Mouse (Mus musculus) midbrain, embryonic 13.5 days (tissue): Measurements from ENCODE around the gene Dpyd. TPM values are rescaled to one million over a fixed set of nuclear protein-coding genes. Genes with fewer than 3 reads are reported as not detected.

Experiments used
- ATAC-seq: fragments of 200-750 bp; cut with Nextera tagmentation; 2 replicates; pipeline ENCODE4 v1.8.0; 2017; ENCODE audit warnings: mild to moderate bottlenecking, moderate TSS enrichment, moderate library complexity
- H3K27ac ChIP-seq: fragments of 300-500 bp; sonication (generic); 2 replicates; pipeline ENCODE4 v1.5.1; 2015; ENCODE audit warnings: inconsistent platforms, mild to moderate bottlenecking, moderate library complexity
- H3K27me3 ChIP-seq: fragments of 300-500 bp; sonication (generic); 2 replicates; pipeline ENCODE4 v1.6.1; 2015; ENCODE audit warnings: mild to moderate bottlenecking, inconsistent platforms
- H3K36me3 ChIP-seq: fragments of 300-500 bp; sonication (generic); 2 replicates; pipeline ENCODE4 v1.6.1; 2015; ENCODE audit warnings: mild to moderate bottlenecking, inconsistent platforms
- H3K4me1 ChIP-seq: fragments of 300-500 bp; sonication (generic); replicated peaks from 2 replicates; pipeline ENCODE4 v1.6.1; 2015; ENCODE audit warnings: inconsistent platforms
- H3K4me2 ChIP-seq: fragments of 300-500 bp; sonication (generic); replicated peaks from 2 replicates; pipeline ENCODE4 v1.6.1; 2015; ENCODE audit warnings: moderate library complexity, mild to moderate bottlenecking, inconsistent platforms
- H3K4me3 ChIP-seq: fragments of 300-500 bp; sonication (generic); replicated peaks from 2 replicates; pipeline ENCODE4 v1.5.1; 2015; ENCODE audit warnings: mild to moderate bottlenecking, inconsistent platforms
- H3K9ac ChIP-seq: fragments of 300-500 bp; sonication (generic); replicated peaks from 2 replicates; pipeline ENCODE4 v1.6.1; 2015; ENCODE audit warnings: mild to moderate bottlenecking, inconsistent platforms
- H3K9me3 ChIP-seq: fragments of 300-500 bp; sonication (generic); 2 replicates; pipeline ENCODE4 v1.6.1; 2016; ENCODE audit warnings: mild to moderate bottlenecking, inconsistent platforms
- WGBS: fragments of 180-500 bp; shearing (Covaris S2); methylation state at CpG from one replicate; pipeline ENCODE4 v1.1.7; 2015; 5-methylcytosine and 5-hydroxymethylcytosine counted together
- polyA plus RNA-seq: library from polyadenylated mRNA; unstranded; fragments of >200 nt; fragmentation: Nextera tagmentation; extraction: Ambion mirVana; gene quantifications from 2 replicates; pipeline ENCODE4 v1.2.1, GENCODE M21; 2015

Gene Dpyd
- polyA plus RNA-seq, 1 experiment from 2014 or later = 3.6 TPM

DNA sequence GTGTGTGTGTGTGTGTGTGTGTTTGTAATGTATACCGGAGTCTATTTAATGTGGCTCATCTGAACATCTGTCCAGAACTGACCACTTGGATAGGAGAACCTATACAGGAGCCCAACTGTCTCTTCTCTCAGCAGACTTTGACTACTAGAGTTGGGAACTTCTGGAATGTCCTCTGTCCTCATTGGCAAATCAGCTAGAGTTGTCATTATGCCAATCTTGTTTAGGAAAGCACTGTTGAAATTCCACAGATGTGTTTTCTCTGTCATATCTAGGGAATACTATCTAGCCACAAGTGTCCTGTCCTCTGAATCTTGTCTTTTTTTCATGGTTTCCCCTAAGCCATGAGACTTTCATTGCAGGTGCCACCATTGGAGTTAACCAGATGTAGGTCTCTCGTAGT is 718.7 kb downstream of the Dpyd start:
- Histone ChIP-seq H3K4me3 (no peak overlapping the region), H3K4me2 (no peak overlapping the region), H3K9ac (no peak overlapping the region), H3K27ac (no peak overlapping the region), H3K27me3 (no peaks in the 10 kb centered on the region), H3K36me3 (no peaks in the 10 kb centered on the region), H3K9me3 (no peaks in the 10 kb centered on the region), H3K4me1 (no peaks in the 10 kb centered on the region)
- 89% methylated on average over 2 of the region's 2 CpGs for WGBS
- no peak for ATAC-seq

DNA sequence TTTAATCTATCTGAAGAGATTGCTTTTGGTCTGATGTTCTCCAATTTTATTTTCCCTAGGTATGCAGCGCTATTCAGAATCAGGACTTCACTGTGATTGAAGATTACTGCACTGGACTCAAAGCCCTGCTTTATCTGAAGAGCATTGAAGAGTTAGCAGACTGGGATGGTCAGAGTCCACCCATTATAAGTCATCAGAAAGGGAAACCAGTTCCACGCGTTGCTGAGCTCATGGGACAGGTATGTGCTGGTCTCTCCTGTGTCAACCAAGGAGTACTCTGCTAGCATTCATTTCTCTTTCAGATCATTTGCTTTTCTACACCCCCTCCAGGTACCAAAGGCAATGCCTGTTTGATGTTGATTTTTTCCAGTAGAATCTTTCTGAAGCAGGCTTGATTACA is 752.8 kb downstream of the Dpyd start:
- Histone ChIP-seq H3K9ac (no peak overlapping the region), H3K4me3 (no peak overlapping the region), H3K27ac (no peak overlapping the region), H3K36me3 (no peaks in the 10 kb centered on the region), H3K9me3 (no peaks in the 10 kb centered on the region), H3K4me2 (no peak overlapping the region), H3K4me1 (peaks cover 4% of the 10 kb centered on the region; the same call in 1 of the 2 replicates), H3K27me3 (no peaks in the 10 kb centered on the region)
- 86% methylated on average over 3 of the region's 3 CpGs for WGBS
- no peak for ATAC-seq

DNA sequence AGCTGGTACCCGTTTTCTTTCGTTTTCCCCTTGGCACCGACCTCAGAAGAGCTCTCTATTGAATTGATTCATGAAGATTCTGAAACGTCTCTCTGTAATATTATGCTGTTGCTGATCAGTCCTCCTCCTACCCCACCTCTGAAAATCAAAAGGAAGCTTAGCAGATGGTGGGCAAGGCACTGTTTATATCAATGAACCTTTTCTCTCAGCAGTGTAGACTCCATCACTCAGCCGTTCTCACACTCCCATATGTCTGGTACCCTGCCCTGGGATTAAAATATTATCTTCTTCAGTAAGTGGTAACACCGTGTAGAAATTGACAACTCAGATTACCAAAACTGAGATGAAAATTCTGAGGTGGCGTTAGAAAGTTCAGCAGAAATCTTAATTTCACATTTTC is 767.1 kb downstream of the Dpyd start:
- Histone ChIP-seq H3K9me3 (no peaks in the 10 kb centered on the region), H3K4me2 (no peak overlapping the region), H3K9ac (no peak overlapping the region), H3K27me3 (no peaks in the 10 kb centered on the region), H3K36me3 (no peaks in the 10 kb centered on the region), H3K4me3 (no peak overlapping the region), H3K4me1 (peaks cover 5% of the 10 kb centered on the region), H3K27ac (no peak overlapping the region)
- no peak for ATAC-seq
- WGBS = 67% methylated on average over 7 of the region's 7 CpGs

DNA sequence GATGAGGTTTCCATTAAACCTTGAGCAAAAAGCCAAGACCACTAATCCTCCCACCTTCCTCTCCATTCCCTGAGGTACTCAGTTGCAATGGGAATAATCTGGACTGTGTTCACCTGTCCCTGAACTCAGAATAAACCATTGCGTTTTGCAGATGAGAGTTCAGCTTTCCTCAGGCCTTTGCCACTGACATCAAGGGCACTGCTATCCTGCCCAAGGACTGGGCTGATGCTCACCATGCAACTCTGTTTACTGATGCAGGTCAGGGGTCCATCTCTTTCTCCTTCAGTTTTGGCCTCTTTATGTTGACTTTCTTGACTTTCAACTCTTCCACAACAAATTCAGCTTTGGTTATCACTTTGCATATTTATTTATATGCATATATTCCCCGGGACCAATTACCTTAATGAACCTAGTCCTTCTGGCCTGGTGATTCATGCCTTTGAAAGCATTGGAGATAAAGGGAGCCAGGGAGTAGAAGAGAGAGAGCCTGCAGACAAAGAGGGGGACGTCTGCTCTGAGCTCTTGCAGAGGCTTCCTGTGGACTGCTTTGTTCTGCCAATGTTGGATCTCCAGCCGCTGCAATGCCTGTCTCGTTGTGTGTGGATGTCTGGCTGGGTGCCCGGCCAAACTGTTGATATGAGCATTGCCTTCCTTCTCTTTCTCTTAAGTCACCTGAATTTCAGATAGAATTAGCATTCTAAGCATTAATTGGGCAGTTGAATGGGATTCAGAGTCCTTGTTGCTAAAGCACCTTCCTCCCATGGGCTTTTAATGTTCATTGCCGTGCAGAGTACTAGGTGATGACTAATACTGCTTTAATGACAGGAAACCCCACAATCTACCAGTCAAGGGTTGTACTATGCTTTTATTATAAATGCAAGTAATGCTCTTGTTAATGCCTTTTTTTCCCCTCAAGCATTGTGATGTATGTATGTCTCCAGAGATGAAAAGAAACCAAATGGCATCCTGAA is 771.7 kb downstream of the Dpyd start:
- Histone ChIP-seq H3K9me3 (no peaks in the 10 kb centered on the region), H3K27ac (no peak overlapping the region), H3K4me3 (no peak overlapping the region), H3K27me3 (no peaks in the 10 kb centered on the region), H3K9ac (no peak overlapping the region), H3K36me3 (no peaks in the 10 kb centered on the region), H3K4me1 (peaks cover 6% of the 10 kb centered on the region), H3K4me2 (no peak overlapping the region)
- 19% methylated on average over 7 of the region's 7 CpGs for WGBS
- peak; percentile 73 for ATAC-seq

DNA sequence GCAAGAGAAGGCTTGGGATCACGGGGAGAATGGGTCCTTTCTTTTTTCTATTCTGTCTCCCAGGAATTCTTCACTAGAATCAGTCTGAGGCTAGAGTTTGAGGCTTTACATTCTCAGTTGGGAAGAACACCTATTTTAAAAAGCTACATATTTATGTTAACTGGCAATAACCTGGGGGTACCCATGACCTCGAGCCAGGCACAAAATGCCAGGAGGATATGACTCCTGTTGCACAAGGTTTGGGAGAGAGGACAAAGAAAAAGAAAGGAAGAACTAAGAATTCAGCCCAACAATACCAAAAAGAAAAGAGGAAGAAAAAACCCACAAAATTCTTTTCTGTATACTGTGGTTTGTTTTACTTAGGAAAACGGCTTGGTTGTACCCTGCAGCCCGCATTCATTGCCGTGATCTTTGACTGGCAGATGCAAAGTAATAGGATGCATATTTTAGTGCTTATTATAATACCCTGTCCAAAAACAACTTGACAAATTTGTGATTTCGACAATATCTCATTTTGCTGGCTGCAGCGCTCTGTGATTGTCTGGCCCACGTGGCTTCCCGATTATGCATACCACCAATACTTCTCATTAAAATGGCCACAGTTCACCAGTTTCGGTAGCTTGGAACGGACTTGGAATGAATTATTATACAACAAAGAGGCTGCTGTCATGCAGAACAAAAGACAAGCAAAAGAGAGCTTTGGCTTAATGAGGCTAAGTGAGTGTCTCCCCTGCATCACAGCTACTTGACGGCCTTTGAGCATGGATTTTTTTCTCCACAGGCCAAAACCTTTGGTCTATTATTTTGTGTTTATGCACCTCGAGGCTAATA is 799.8 kb downstream of the Dpyd start:
- WGBS = 22% methylated on average over 13 of the region's 13 CpGs
- peak overlapping the region; percentile 61 for H3K27ac ChIP-seq

DNA sequence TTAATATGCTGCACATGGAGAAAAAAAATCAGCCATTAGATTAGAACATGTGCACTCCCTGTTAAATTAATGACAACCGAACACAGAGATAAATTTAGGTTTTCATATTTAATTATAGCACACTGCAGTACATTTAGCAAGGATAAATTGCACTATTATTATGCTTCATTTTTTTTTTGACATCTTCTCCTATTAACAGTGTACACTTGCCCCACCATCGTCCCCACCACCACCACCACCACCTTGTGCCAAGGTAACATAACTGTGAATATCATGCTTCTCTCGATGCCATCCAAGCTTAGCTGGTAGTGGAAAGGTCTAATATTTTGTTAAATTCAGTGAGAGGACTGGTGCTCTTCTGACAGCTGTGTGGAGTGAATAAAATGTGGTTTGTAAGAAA is 800.5 kb downstream of the Dpyd start:
- H3K36me3 ChIP-seq = no peaks in the 10 kb centered on the region
- WGBS = 44% methylated on average over 3 of the region's 3 CpGs
- peak overlapping the region; percentile 61; the same call in 1 of the 2 replicates for H3K27ac ChIP-seq
- H3K9me3 ChIP-seq = no peaks in the 10 kb centered on the region
- no peak overlapping the region for H3K9ac ChIP-seq
- no peak overlapping the region for H3K4me2 ChIP-seq
- ATAC-seq = peak; percentile 63; the same call in 1 of the 2 replicates
- 0 out of 2 replicates have a peak, but pooled peaks cover 3% of the 10 kb centered on the region for H3K27me3 ChIP-seq
- no peak overlapping the region for H3K4me3 ChIP-seq
- H3K4me1 ChIP-seq = peaks cover 19% of the 10 kb centered on the region; the same call in 1 of the 2 replicates

More for the DNA sequence above, 799.8 kb downstream of the Dpyd start:
- H3K4me1 ChIP-seq = peaks cover 19% of the 10 kb centered on the region; the same call in 1 of the 2 replicates
- ATAC-seq = peak; percentile 96
- H3K4me2 ChIP-seq = peak overlapping the region; percentile 27
- H3K27me3 ChIP-seq = 0 out of 2 replicates have a peak, but pooled peaks cover 3% of the 10 kb centered on the region
- no peak overlapping the region for H3K9ac ChIP-seq
- H3K36me3 ChIP-seq = no peaks in the 10 kb centered on the region
- H3K4me3 ChIP-seq = no peak overlapping the region
- H3K9me3 ChIP-seq = no peaks in the 10 kb centered on the region

DNA sequence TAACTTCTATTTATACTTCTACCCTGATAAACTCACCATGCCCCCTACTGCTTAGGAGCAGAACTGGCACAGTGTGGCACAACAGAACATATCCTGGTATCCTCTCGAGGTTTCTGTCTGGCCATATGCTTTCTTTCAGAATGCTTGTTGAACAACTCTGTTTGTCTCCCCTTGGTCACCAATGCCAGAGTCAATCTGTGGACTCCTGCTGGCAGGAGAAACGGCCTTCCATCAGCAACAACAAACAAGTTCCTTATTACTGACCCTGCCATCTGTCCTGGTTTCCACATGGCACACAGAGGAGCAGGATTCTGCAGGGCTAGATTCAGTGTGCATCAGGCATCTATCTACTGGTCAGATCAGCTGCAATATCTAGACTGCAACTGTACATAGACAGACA is 807.0 kb downstream of the Dpyd start:
- no peak overlapping the region for H3K9ac ChIP-seq
- no peak overlapping the region for H3K27ac ChIP-seq
- 0 out of 2 replicates have a peak, but pooled peaks cover 3% of the 10 kb centered on the region for H3K27me3 ChIP-seq
- no peaks in the 10 kb centered on the region for H3K36me3 ChIP-seq
- no peak overlapping the region for H3K4me3 ChIP-seq
- H3K4me1 ChIP-seq = no peaks in the 10 kb centered on the region
- H3K9me3 ChIP-seq = no peaks in the 10 kb centered on the region
- ATAC-seq = no peak
- 58% methylated on average over 2 of the region's 2 CpGs for WGBS
- no peak overlapping the region for H3K4me2 ChIP-seq

DNA sequence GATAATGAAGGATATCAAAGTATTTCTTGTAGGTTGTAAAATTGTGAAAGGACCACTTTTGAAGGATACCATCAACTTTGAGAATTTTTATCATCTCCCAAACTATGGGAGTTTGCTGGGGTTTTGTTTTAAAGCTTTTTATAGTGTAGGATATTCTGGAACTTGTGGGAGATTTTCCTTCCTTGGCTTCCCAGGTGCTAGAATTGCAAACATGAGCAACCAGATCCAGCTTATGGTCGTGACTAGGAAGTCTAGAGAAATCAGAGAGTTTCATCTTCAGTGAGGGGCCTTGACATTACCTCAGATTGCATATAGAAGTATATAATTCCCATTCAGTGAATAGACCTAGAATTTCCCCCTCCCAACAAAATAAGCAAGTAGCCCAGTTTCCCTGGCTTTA is 819.2 kb downstream of the Dpyd start:
- Histone ChIP-seq H3K27ac (no peak overlapping the region), H3K36me3 (no peaks in the 10 kb centered on the region), H3K4me2 (no peak overlapping the region), H3K27me3 (peaks cover 46% of the 10 kb centered on the region), H3K9ac (no peak overlapping the region), H3K9me3 (no peaks in the 10 kb centered on the region), H3K4me3 (no peak overlapping the region), H3K4me1 (no peaks in the 10 kb centered on the region)
- 90% methylated on average over 1 of the region's 1 CpGs for WGBS
- no peak for ATAC-seq

DNA sequence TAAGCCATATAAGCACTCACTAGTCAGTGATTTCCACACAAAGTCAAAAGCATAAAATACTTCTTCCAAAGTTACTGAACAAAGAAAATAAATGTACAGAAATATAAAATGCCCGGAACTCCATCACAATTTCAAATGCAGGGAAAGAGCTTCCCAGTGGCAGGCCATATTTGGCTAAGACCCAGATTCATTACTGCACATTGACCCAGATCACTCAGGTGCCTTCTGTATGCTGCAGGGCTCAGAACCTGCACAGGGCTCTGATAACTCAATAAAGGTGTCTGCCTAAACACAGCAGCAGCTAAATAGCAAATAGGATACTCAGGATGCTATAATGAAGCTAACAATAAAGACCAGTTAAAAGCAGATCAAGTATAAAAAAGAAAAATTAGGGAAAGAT is 820.5 kb downstream of the Dpyd start:
- Histone ChIP-seq H3K9ac (no peak overlapping the region), H3K4me1 (peaks cover 3% of the 10 kb centered on the region), H3K36me3 (no peaks in the 10 kb centered on the region), H3K4me2 (no peak overlapping the region), H3K27me3 (peaks cover 45% of the 10 kb centered on the region), H3K9me3 (no peaks in the 10 kb centered on the region), H3K4me3 (no peak overlapping the region), H3K27ac (no peak overlapping the region)
- 88% methylated on average over 1 of the region's 1 CpGs for WGBS
- no peak for ATAC-seq

DNA sequence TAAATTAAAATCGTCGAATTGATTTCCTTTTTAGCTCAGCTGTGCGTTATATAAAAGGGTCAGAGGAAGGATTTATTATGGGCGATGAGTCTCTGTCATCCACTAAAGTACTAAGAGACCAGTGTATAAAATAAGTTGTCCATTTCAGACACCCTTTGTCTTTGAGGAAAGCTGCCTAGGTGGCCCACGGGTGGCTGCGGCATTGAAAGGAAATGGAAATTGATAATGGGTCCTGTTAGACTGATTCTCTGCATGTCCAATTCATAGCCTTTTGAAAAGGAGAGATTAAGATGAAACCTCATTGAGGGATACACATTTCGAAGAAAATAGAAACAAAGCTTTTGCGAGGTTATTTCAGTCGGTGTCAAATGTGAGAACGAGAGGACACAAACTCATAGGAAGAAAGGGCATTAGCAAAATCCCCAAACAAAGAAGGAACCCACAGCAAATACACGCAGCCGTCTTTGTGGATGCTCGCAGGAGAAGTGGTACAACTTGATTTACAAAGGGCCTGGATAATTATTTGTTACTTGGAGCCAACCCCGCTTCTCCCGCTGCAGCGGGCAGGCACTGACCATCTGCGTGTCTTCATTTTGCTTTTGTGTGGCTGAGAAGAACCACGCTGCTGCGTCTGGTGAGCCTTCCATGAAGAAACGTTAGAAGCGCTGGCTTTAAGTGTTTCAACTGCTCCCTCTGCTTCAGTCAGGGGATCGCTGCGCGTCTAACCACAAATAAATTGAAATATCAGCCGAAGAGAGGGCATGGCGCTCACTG is 825.6 kb downstream of the Dpyd start:
- Histone ChIP-seq H3K9ac (peak overlapping the region; percentile 63), H3K4me1 (peaks cover 18% of the 10 kb centered on the region), H3K27ac (peak overlapping the region; percentile 84), H3K27me3 (peaks cover 48% of the 10 kb centered on the region), H3K4me3 (peak overlapping the region; percentile 25), H3K4me2 (peak overlapping the region; percentile 51), H3K9me3 (no peaks in the 10 kb centered on the region), H3K36me3 (no peaks in the 10 kb centered on the region)
- ATAC-seq = peak; percentile 77
- 9% methylated on average over 26 of the region's 26 CpGs for WGBS

DNA sequence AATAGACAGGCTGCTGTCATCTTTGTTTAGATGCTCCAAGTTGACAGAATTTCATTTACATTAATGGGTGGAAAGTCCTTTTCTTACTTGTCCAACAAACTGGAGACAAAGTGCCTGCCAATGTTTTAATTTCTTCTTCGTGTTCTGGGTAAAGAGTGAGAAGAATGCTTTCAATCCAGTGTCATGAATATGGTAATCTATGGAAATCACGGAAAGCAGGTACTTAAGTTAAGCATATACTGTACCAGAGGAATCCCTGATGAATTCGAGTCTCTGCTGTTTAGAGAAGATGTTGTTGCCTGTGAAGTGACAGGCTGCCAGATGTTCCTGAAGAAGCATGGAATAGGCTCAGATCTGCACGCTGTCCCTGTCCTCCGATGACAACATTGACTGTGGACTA is 835.3 kb downstream of the Dpyd start:
- no peaks in the 10 kb centered on the region for H3K36me3 ChIP-seq
- 48% methylated on average over 5 of the region's 5 CpGs for WGBS
- H3K9ac ChIP-seq = no peak overlapping the region
- no peaks in the 10 kb centered on the region for H3K4me1 ChIP-seq
- no peak overlapping the region for H3K4me2 ChIP-seq
- H3K4me3 ChIP-seq = no peak overlapping the region
- no peaks in the 10 kb centered on the region for H3K9me3 ChIP-seq
- ATAC-seq = no peak
- H3K27me3 ChIP-seq = peaks cover 7% of the 10 kb centered on the region; the same call in 1 of the 2 replicates
- H3K27ac ChIP-seq = no peak overlapping the region
